Mouse (Mus musculus) limb, embryonic 11.5 days (tissue): Measurements from ENCODE around the gene Atp5h. TPM values are rescaled to one million over a fixed set of nuclear protein-coding genes. Genes with fewer than 3 reads are reported as not detected.

ENCODE experiments used
- ATAC-seq: fragments of 200-750 bp; cut with Nextera tagmentation; 2 replicates; pipeline ENCODE4 v1.8.0; 2017; ENCODE audit warnings: low read depth; ENCODE audit not compliant: insufficient number of reproducible peaks, low FRiP score, low TSS enrichment
- DNase-seq: peaks from one replicate; pipeline ENCODE4 v3.0.0-alpha.2; 2015; ENCODE audit warnings: low spot score
- H3K27ac ChIP-seq: fragments of 300-500 bp; sonication (generic); replicated peaks from 2 replicates; pipeline ENCODE4 v1.5.1; 2014; ENCODE audit warnings: low read depth, mild to moderate bottlenecking, low read length
- H3K27me3 ChIP-seq: fragments of 300-500 bp; sonication (generic); 2 replicates; pipeline ENCODE4 v1.6.1; 2014; ENCODE audit warnings: mild to moderate bottlenecking, low read length, mixed read lengths; ENCODE audit not compliant: control insufficient read depth, insufficient read depth
- H3K36me3 ChIP-seq: fragments of 300-500 bp; sonication (generic); 2 replicates; pipeline ENCODE4 v1.6.1; 2014; ENCODE audit warnings: mild to moderate bottlenecking, low read length, moderate library complexity, mixed read lengths; ENCODE audit not compliant: control insufficient read depth, insufficient read depth
- H3K4me1 ChIP-seq: fragments of 300-500 bp; sonication (generic); 2 replicates; pipeline ENCODE4 v1.6.1; 2014; ENCODE audit warnings: low read length, mixed read lengths; ENCODE audit not compliant: control insufficient read depth, insufficient read depth
- H3K4me2 ChIP-seq: fragments of 300-500 bp; sonication (generic); 2 replicates; pipeline ENCODE4 v1.6.1; 2014; ENCODE audit warnings: low read depth, mild to moderate bottlenecking, moderate library complexity; ENCODE audit not compliant: severe bottlenecking
- H3K4me3 ChIP-seq: fragments of 300-500 bp; sonication (generic); 2 replicates; pipeline ENCODE4 v1.5.1; 2014; ENCODE audit warnings: low read depth, low read length
- H3K9ac ChIP-seq: fragments of 300-500 bp; sonication (generic); 2 replicates; pipeline ENCODE4 v1.6.1; 2014; ENCODE audit warnings: mild to moderate bottlenecking, low read length
- H3K9me3 ChIP-seq: fragments of 300-500 bp; sonication (generic); 2 replicates; pipeline ENCODE4 v1.6.1; 2016; ENCODE audit warnings: low read length; ENCODE audit not compliant: control insufficient read depth
- WGBS: fragments of 180-500 bp; shearing (Covaris S2); extraction: QIAGEN DNeasy Blood & Tissue Kit; methylation state at CpG from one replicate; pipeline ENCODE4 v1.1.7; 2014; 5-methylcytosine and 5-hydroxymethylcytosine counted together
- polyA plus RNA-seq: library from polyadenylated mRNA; unstranded; fragments of >200 nt; fragmentation: Nextera tagmentation; extraction: Ambion mirVana; gene quantifications from 2 replicates; pipeline ENCODE4 v1.2.1, GENCODE M21; 2014

Atp5h gene
- polyA plus RNA-seq, 1 experiment from 2014 or later, result 943 TPM

- Histone ChIP-seq H3K36me3 (no peaks in the 10 kb centered on the region), H3K4me2 (peak overlapping the region; percentile 58), H3K4me1 (peaks cover 5% of the 10 kb centered on the region; the same call in 1 of the 2 replicates), H3K27ac (no peak overlapping the region), H3K9ac (peak overlapping the region; percentile 23; the same call in 1 of the 2 replicates), H3K4me3 (peak overlapping the region; percentile 17; the same call in 1 of the 2 replicates), H3K9me3 (no peaks in the 10 kb centered on the region; the same call in 1 of the 2 replicates), H3K27me3 (peaks cover 34% of the 10 kb centered on the region)
- ATAC-seq, result no peak
- WGBS, result 1% methylated on average over 30 of the region's 30 CpGs
- peak; percentile 46 for DNase-seq
These were observed 45.7 kb downstream of the Atp5h start for GRCm38 (mm10) chr11:115373805-115374694.

- Histone ChIP-seq H3K9me3 (no peaks in the 10 kb centered on the region), H3K36me3 (no peaks in the 10 kb centered on the region), H3K4me1 (peaks cover 5% of the 10 kb centered on the region; the same call in 1 of the 2 replicates), H3K4me3 (no peak overlapping the region), H3K27ac (no peak overlapping the region), H3K27me3 (peaks cover 43% of the 10 kb centered on the region), H3K4me2 (no peak overlapping the region), H3K9ac (no peak overlapping the region)
- no peak for ATAC-seq
- WGBS, result 58% methylated on average over 2 of the region's 2 CpGs
- no peak for DNase-seq
These were observed 47.0 kb downstream of the Atp5h start for GRCm38 (mm10) chr11:115372737-115373136.

GRCm38 (mm10) chr11:115372015-115372414, 47.7 kb downstream of the Atp5h start:
- ATAC-seq (no peak), DNase-seq (no peak)
- H3K27ac ChIP-seq, result no peak overlapping the region
- peaks cover 51% of the 10 kb centered on the region for H3K27me3 ChIP-seq
- 59% methylated on average over 1 of the region's 1 CpGs for WGBS
- H3K4me3 ChIP-seq, result no peak overlapping the region
- H3K9me3 ChIP-seq, result no peaks in the 10 kb centered on the region
- H3K4me2 ChIP-seq, result no peak overlapping the region
- H3K36me3 ChIP-seq, result no peaks in the 10 kb centered on the region
- H3K9ac ChIP-seq, result no peak overlapping the region
- peaks cover 10% of the 10 kb centered on the region for H3K4me1 ChIP-seq

- H3K4me1 ChIP-seq, result peaks cover 13% of the 10 kb centered on the region
- no peaks in the 10 kb centered on the region for H3K9me3 ChIP-seq
- ATAC-seq (no peak), DNase-seq (no peak)
- H3K9ac ChIP-seq, result no peak overlapping the region
- H3K36me3 ChIP-seq, result no peaks in the 10 kb centered on the region
- no peak overlapping the region for H3K4me3 ChIP-seq
- H3K27ac ChIP-seq, result no peak overlapping the region
- peaks cover 57% of the 10 kb centered on the region for H3K27me3 ChIP-seq
- H3K4me2 ChIP-seq, result no peak overlapping the region
- 61% methylated on average over 8 of the region's 8 CpGs for WGBS
These were observed 48.4 kb downstream of the Atp5h start for GRCm38 (mm10) chr11:115371354-115371753.

- Histone ChIP-seq H3K4me3 (no peak overlapping the region), H3K4me2 (no peak overlapping the region), H3K9me3 (no peaks in the 10 kb centered on the region), H3K9ac (no peak overlapping the region), H3K27me3 (peaks cover 60% of the 10 kb centered on the region), H3K36me3 (no peaks in the 10 kb centered on the region), H3K27ac (no peak overlapping the region), H3K4me1 (peaks cover 15% of the 10 kb centered on the region)
- no peak for ATAC-seq
- 52% methylated on average over 7 of the region's 7 CpGs for WGBS
- no peak for DNase-seq
These were observed 49.4 kb downstream of the Atp5h start for GRCm38 (mm10) chr11:115370368-115370767.

GRCm38 (mm10) chr11:115367395-115367944, 52.3 kb downstream of the Atp5h start, which contains the start of gene Hid1:
Hid1 (minus strand) TSS chr11:115367756.
- H3K4me1 ChIP-seq, result peaks cover 11% of the 10 kb centered on the region
- no peaks in the 10 kb centered on the region for H3K9me3 ChIP-seq
- ATAC-seq (0 out of 2 replicates have a peak, but pooled peaks have one; percentile 32), DNase-seq (peak; percentile 73)
- no peak within 1 kb of the TSS for H3K9ac ChIP-seq
- H3K4me3 ChIP-seq, result peak within 1 kb of the TSS; percentile 28
- H3K36me3 ChIP-seq, result no peaks in the 10 kb centered on the region
- no peak within 1 kb of the TSS for H3K27ac ChIP-seq
- H3K4me2 ChIP-seq, result peak within 1 kb of the TSS; percentile 73
- peaks cover 41% of the 10 kb centered on the region for H3K27me3 ChIP-seq
- 1% methylated on average over 39 of the region's 39 CpGs for WGBS

- Histone ChIP-seq H3K27me3 (peaks cover 41% of the 10 kb centered on the region), H3K27ac (no peak overlapping the region), H3K4me3 (peak overlapping the region; percentile 28), H3K4me2 (peak overlapping the region; percentile 73), H3K4me1 (peaks cover 11% of the 10 kb centered on the region), H3K9me3 (no peaks in the 10 kb centered on the region), H3K9ac (no peak overlapping the region), H3K36me3 (no peaks in the 10 kb centered on the region)
- DNase-seq, result no peak
- ATAC-seq, result no peak
- WGBS, result 2% methylated on average over 27 of the region's 28 CpGs
These were observed 52.9 kb downstream of the Atp5h start for GRCm38 (mm10) chr11:115366706-115367394.

GRCm38 (mm10) chr11:115366039-115366705, 53.6 kb downstream of the Atp5h start:
- Histone ChIP-seq H3K9me3 (no peaks in the 10 kb centered on the region), H3K27ac (no peak overlapping the region), H3K27me3 (peaks cover 37% of the 10 kb centered on the region), H3K4me1 (peaks cover 11% of the 10 kb centered on the region), H3K36me3 (no peaks in the 10 kb centered on the region), H3K9ac (no peak overlapping the region), H3K4me3 (no peak overlapping the region), H3K4me2 (no peak overlapping the region)
- 37% methylated on average over 7 of the region's 7 CpGs for WGBS
- ATAC-seq (no peak; the same call in 1 of the 2 replicates), DNase-seq (no peak)
